Mouse (Mus musculus) spleen, adult 12 weeks (tissue): ENCODE data around the gene Gm9903.
A peak's percentile ranks its signal among the peaks of the same experiment; 100 is the strongest.

Experiments
- DNase-seq: peaks from one replicate; pipeline ENCODE4 v3.0.0; 2022; ENCODE audit warnings: low spot score

The Gm9903 gene

DNA sequence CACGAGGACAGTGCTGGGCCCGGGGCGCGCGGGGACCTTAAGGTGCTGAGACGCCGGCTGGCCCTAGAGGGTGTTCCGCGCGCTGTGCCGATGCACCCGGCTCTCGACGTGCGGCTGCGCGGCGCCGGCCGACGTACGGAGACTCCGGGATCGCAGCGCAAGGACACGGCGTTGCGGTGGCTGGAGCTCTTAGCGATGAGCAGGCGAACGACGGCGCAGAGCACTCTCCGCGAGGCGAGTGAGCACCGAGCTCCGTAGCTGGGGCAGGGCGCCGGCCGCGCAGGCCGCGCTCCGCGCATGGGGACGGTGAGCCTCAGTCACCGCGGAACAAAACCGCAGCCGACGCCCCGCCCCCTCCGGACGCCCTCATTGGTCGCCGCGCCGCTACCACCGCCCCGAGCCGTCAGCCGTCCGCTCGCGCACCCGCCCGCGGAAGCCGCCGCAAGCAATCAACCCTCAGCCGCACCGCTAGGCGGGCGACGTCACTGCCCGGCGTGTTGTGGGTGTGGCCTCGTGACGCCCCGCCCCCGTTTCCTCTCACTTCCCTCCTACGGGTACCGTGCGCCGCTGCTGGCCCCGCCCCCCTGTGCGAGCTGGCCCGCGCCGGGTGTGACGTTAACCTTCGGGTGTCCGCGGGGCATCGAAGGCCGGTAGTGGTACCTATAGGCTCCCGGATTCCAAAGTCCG, at the start of gene Gm9903, which contains the start of gene Fam53a:
Gene Gm9903 (plus strand): TSS at position 625 of the 687 bp plus-strand sequence.
Gene Fam53a (minus strand): TSS at position 335 of the 687 bp plus-strand sequence.
- peak; percentile 100 for DNase-seq

DNA sequence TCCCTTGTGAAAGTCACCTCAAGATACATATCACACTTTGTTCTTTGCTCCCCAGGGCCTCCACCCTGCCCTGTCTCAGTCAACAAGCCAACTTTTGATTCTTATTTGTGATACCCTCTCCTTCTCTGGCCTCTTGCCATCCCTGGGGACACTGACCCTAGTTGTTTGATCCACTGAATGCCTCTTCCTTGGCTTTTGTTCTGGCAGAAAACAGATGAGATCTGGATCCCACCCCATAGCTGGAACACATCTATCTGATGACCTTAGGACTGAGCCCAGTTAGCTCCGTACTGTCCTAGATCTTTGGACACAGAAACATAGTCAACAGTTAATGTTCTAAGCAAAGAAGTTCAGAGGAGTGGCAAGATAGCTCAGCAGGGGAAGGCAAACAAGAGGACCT, 49.4 kb upstream of the Gm9903 start:
- DNase-seq: no peak

- DNase-seq: no peak
Observed at GRCm38 (mm10) chr5:33587498-33588058, 42.1 kb upstream of the Gm9903 start.

DNA sequence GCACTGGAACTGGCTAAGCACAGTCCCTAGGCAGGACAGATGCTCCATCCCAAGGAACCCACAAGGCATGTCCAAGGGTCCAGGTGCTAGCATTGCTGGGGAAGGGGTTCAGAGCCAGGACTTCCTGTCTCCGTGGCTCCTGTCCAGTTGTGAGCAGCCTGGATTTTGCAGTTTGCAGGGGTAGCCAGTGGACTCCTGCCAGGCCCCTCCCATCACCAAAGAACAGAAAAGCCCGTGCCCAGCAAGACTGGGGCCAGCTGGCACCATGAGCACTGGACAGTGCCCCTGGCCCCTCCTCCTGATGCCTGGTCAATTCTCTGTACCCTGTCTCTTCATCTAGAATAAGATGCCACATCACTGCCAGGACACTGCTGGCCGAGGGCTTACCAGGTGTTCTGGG, 41.7 kb upstream of the Gm9903 start:
- no peak for DNase-seq

DNA sequence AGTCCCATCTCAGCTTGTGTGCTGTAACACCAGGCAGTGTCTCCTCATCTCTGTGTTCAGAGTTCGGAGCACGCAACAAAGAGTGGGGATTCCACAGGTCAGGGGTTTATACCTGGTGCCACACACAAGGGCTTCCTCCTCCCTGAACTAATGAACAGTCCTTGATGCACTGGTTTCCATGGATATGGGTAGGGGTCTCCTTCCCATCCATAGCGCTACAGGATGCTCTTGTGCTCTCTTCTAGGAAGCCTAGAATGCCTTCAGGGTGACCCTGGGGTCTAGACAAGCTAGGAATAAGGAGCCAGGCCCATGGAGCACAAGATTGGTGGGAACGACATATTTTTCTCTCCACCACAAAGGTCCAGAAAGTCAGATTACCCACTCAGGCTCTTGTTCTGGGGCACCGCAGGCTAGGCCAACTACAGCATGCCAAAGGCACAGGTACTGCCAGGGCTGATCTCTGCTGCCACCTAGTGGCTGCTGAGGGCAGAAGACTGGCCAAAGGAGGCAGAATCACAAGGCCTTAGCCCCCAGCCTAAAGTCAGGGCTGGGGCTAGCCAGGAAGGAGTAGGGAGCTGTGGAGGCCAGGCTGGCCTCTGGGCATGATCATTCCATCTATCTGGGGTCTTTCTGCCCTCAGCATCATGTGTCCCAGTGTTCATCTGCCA, 40.4 kb upstream of the Gm9903 start:
- peak; percentile 51 for DNase-seq

DNA sequence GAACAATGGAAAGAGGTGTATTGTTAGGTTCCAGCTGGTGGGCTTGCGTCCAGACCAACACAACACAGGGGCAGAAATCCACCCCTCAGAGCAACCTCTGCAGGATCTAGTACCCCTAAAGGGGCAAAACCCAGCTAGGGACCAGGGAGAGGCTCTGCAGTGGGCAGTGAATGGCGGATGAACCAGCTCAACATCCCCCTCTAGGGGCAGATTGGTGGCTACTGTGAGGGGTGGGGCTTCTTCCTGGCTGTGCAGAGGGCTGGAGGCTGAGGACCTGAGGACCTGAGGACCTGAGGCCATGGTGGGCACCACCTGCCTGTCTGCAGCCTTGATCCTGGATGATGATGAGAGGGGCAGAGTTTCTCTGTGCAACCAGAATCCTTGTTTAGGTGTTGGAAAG, 36.1 kb upstream of the Gm9903 start:
- no peak for DNase-seq

DNA sequence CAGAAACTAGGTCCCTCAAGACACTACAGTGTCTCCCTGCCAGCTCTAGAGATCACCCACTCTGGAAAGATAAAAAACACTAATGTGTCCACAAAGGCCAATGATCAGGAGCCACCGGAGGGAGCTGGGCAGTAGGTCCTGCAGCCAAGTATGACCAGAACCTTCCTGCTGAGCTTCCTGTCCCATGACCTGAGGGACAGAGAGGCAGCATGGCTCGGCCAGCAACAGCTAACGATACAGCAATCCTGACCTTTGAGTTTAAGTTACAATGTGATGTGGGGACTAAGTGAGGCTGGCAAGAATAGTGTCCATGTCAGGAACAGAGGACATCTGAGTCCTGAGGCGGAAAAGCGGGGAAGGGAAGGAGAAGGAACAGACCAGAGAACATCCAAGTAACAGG, 24.4 kb upstream of the Gm9903 start:
- no peak for DNase-seq

DNA sequence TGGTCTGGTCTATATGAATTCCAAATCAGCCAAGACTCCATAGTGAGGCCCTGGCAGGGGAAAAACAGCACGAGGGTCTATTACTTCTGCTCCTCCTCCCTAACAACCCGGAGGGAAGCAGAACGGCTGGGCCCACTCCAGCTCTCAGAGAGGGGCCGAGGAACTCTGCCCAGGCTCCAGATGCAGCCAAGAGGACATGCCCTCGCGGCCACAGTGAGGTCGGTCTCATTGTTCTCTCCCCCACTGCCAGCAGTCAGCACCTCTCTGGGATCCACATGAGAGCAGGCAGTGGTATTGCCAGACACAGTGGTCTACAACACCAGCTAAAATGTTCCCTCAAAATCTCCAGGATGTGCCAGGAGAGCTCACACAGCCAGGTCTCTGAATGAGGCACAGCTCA, 23.1 kb upstream of the Gm9903 start:
- DNase-seq: no peak

GRCm38 (mm10) chr5:33607434-33607833, 22.3 kb upstream of the Gm9903 start:
- no peak for DNase-seq

GRCm38 (mm10) chr5:33609226-33609625, 20.5 kb upstream of the Gm9903 start:
- no peak for DNase-seq

GRCm38 (mm10) chr5:33611795-33612194, 17.9 kb upstream of the Gm9903 start:
- DNase-seq: no peak

DNA sequence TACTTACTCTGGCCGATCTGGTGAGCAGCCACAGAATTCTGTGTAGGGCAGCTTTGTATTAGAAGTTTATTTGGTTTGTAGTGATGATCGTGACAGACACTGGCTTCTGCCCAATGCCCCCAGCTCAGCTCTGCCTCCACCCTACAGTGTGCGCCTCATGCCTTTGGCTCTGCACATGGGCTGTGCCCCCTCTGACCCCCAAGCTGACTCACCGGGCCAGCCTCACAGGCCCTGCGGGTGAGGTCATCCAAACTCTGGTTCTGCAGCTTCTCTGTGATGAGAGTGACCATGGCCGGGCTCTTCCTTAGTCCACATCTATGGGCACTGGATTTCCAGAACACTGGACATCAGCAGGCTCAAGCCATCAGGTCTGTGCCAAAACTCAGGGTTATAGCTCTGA, 15.3 kb upstream of the Gm9903 start:
- DNase-seq: no peak

GRCm38 (mm10) chr5:33622671-33623070, 7.1 kb upstream of the Gm9903 start:
- no peak for DNase-seq

GRCm38 (mm10) chr5:33623766-33624165, 6.0 kb upstream of the Gm9903 start:
- no peak for DNase-seq

- no peak for DNase-seq
Observed at GRCm38 (mm10) chr5:33627968-33628367, 1.8 kb upstream of the Gm9903 start.

DNA sequence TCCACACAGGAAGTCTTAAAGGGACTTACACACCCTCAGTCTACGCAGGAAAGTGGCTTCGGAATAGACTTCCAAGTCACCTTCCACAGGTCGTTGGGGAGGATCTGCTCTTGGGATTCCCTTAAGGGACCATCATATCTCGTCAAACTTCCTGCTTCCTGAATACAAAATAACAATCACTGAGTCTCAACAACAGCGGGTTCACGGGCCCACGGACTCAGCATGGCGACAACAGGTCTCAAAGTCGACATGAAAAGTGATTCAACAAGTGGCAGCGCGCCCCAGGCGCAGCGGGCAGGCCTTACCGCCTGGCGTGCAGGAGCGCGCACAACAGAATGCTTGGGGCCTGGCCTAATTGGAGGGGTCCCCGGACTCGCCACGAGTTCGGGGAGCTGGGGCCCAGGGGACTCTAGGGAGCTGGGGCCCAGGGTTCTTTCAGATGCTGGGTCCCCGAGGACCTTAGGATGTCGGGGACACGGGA, 865 bp upstream of the Gm9903 start:
- peak; percentile 62 for DNase-seq

DNA sequence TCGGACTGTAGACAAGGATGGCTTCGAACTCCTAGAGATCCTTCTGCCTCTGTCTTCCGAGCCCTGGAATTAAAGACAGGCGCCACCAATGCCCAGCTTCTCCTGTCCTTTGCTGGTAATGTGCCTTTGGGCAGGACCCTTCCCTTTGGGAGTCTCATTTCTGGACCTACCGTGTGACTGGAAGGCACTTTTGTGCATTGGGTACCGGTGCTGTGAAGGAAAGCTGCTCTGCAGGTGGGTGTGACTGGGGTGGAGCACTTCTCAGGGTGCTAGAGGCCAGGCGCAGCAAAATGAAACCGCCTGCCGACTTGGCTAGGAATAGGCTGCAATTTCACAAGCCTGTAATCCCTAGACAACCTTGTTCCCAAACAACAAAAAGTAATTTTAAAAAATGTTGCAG, 336 bp downstream of the Gm9903 start:
- DNase-seq: no peak

DNA sequence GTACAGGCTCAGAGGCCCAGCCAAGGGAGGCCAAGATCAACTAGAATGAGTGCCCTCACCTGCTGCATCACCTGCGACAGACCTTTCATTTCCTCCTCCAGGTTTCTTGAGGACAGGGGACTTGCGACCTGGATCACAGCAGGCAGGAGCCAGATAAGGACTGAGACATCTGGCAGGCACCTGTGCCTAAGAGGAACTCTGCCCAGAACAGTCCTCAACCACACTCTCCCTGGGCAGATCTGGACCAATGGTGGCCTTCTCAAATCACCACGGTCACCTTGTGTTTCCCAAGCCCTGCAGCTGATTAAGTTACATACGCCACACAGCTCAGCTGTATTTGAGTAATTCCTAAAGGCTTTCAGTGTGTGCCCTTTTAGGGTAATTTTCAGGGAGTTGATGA, 890 bp downstream of the Gm9903 start:
- peak; percentile 12 for DNase-seq

GRCm38 (mm10) chr5:33632526-33632925, 2.8 kb downstream of the Gm9903 start:
- no peak for DNase-seq

GRCm38 (mm10) chr5:33635361-33635760, 5.6 kb downstream of the Gm9903 start:
- DNase-seq: no peak

DNA sequence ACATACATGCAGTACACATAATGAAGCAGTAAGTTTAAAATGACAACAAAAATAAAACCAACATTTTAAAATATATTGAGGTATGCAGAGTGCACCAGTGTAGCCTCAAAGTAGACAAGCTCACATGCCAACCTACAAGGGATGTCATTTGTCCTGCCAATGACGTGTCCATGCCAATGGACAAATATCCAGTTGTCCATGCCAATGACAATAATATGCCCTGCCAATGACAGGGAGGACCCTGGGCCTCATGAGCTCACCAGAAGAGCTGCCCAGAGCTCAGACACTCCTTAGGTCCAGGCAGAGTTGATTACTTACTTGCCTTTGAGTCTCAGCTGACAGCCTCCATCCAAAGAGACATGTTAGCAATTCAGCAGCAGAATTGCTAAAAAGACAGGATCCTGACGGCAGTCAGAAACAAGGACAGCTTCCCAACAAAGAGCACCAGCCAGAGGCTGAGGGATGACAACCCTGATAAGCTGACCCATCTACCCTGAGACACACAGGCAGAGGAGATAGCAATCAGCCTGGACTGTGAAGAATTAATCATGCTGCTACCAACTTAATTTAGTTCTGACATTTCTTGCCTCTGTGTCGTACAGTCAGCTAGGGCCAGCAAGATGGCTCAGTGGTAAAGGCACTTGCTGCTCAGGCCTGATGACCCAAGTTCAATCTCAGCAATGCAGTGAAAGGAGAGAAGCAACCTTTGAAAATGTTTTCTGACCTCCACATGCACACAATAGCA, 8.1 kb downstream of the Gm9903 start:
- DNase-seq: no peak

DNA sequence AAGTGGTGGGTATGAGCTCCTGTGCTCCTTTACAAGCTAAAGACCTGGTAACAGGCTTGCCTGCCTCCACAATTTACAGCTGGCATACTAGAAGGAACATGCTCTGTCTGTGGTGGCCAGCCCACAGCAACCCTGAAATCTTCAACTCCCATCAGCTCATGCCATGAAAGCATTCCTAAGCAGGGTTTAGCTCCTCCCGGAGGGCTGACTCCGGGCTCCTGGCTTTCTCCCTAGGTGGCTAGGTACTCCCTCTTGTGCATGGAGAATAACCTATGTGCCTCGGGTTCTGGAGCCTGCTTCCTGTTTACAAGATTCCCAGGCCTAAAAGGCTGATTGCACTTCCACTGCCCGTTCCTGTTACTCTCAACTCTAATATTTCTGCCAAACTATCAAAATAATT, 9.1 kb downstream of the Gm9903 start:
- DNase-seq: no peak

DNA sequence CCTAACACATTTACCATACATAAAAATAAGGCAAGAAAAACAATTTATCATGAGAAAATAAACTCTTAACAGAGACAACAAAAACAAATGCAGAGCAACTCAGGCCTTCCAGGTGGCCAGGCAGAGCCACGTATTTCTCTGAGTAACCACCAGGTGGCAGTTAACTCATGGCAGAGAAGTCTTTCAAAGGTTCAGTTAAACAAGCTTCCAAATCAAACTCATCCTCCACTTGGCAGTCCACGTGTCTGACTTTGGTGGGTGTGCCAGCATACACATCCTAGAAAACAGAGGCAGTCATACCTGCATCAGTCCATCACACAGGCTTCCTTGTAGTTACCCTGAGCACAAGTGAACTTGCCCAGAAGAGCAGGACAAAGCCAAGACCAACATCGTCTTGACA, 10.9 kb downstream of the Gm9903 start:
- peak; percentile 26 for DNase-seq
